Mouse (Mus musculus) myocyte (in vitro differentiated cells): ENCODE data around the gene Spaca7. TPM values are rescaled to one million over a fixed set of nuclear protein-coding genes. Genes with fewer than 3 reads are reported as not detected.

Experiments
- H3K27me3 ChIP-seq: one replicate; pipeline ENCODE4 v1.6.1; 2011; ENCODE audit not compliant: control insufficient read depth, insufficient read depth, insufficient read length
- H3K36me3 ChIP-seq: one replicate; pipeline ENCODE4 v1.6.1; 2011; ENCODE audit not compliant: control insufficient read depth, insufficient read depth
- H3K4me2 ChIP-seq: one replicate; pipeline ENCODE4 v1.6.1; 2011; ENCODE audit warnings: low read depth, control low read depth
- H3K4me3 ChIP-seq: one replicate; pipeline ENCODE4 v1.5.1; 2011; ENCODE audit warnings: mild to moderate bottlenecking, control low read depth, moderate library complexity
- H3K79me2 ChIP-seq: one replicate; pipeline ENCODE4 v1.6.1; 2011; ENCODE audit not compliant: control insufficient read depth, insufficient read depth
- H3ac ChIP-seq: one replicate; pipeline ENCODE4 v1.6.1; 2011; ENCODE audit not compliant: control insufficient read depth, insufficient read length
- CEBPB ChIP-seq: IDR thresholded peaks from 2 replicates; pipeline ENCODE4 v1.6.1; 2011; ENCODE audit warnings: mild to moderate bottlenecking, moderate library complexity; ENCODE audit not compliant: poor library complexity, insufficient read depth, severe bottlenecking
- E2F4 ChIP-seq: IDR thresholded peaks from one replicate; pipeline ENCODE4 v1.6.1; 2011; ENCODE audit warnings: mild to moderate bottlenecking, control low read depth, moderate library complexity; ENCODE audit not compliant: insufficient read depth
- MAX ChIP-seq: IDR thresholded peaks from one replicate; pipeline ENCODE4 v1.6.1; 2011; ENCODE audit warnings: low read depth, mild to moderate bottlenecking, control low read depth
- MYOD1 ChIP-seq, 3 experiments: IDR thresholded peaks; one replicate each; pipeline ENCODE4 v1.6.1; 2011; ENCODE audit warnings: control low read depth in 2 of 3, low read depth in 2 of 3, mild to moderate bottlenecking in 2 of 3, moderate library complexity in 1 of 3; ENCODE audit not compliant: insufficient read length in 2 of 3, control insufficient read depth in 1 of 3
- MYOG ChIP-seq, 3 experiments: IDR thresholded peaks; one replicate each; pipeline ENCODE4 v1.6.1; 2011; ENCODE audit warnings: control low read depth in 2 of 3, low read depth in 2 of 3, mild to moderate bottlenecking in 2 of 3; ENCODE audit not compliant: insufficient read length in 2 of 3, control insufficient read depth in 1 of 3, insufficient read depth in 1 of 3
- POLR2A ChIP-seq: IDR thresholded peaks from one replicate; pipeline ENCODE4 v1.6.1; 2011; ENCODE audit warnings: low read depth, mild to moderate bottlenecking, control low read depth, moderate library complexity; ENCODE audit not compliant: insufficient read length
- POLR2AphosphoS2 ChIP-seq: IDR thresholded peaks from one replicate; pipeline ENCODE4 v1.6.1; 2011; ENCODE audit warnings: low read depth, control low read depth; ENCODE audit not compliant: insufficient read length
- REST ChIP-seq: IDR thresholded peaks from one replicate; pipeline ENCODE4 v1.6.1; 2011; ENCODE audit warnings: mild to moderate bottlenecking, control low read depth, moderate library complexity; ENCODE audit not compliant: insufficient read depth, insufficient read length
- SRF ChIP-seq: IDR thresholded peaks from one replicate; pipeline ENCODE4 v1.6.1; 2011; ENCODE audit warnings: low read depth; ENCODE audit not compliant: control insufficient read depth, insufficient read length
- TCF12 ChIP-seq: IDR thresholded peaks from one replicate; pipeline ENCODE4 v1.6.1; 2011; ENCODE audit warnings: mild to moderate bottlenecking, control low read depth; ENCODE audit not compliant: poor library complexity, insufficient read depth, severe bottlenecking
- TCF3 ChIP-seq: IDR thresholded peaks from one replicate; pipeline ENCODE4 v1.6.1; 2011; ENCODE audit warnings: low read depth, control low read depth; ENCODE audit not compliant: insufficient read length
- USF1 ChIP-seq: IDR thresholded peaks from one replicate; pipeline ENCODE4 v1.6.1; 2011; ENCODE audit warnings: low read depth, mild to moderate bottlenecking, control low read depth, moderate library complexity
- polyA plus RNA-seq: library from polyadenylated mRNA; unstranded; fragments of >200 nt; fragmentation: generic; extraction: Trizol; gene quantifications from one replicate; pipeline ENCODE4 v1.2.1, GENCODE M21; 2012; ENCODE audit warnings: missing spikeins

Spaca7 gene
- polyA plus RNA-seq, 1 experiment = not detected

- H3K27me3 ChIP-seq = no peaks in the 10 kb centered on the region
- no peak overlapping the region for H3ac ChIP-seq
- no peak overlapping the region for H3K4me3 ChIP-seq
Measured at GRCm38 (mm10) chr8:12536306-12536705, 36.5 kb upstream of the Spaca7 start.

GRCm38 (mm10) chr8:12545236-12545635 is 27.6 kb upstream of the Spaca7 start:
- Histone ChIP-seq H3K27me3 (peaks cover 35% of the 10 kb centered on the region), H3ac (no peak overlapping the region), H3K4me3 (no peak overlapping the region), H3K36me3 (no peaks in the 10 kb centered on the region), H3K79me2 (no peaks in the 10 kb centered on the region), H3K4me2 (no peak overlapping the region)
- TF ChIP-seq POLR2A (no peak), POLR2AphosphoS2 (no peak), TCF3 (no peak), USF1 (no peak), MYOG (IDR thresholded peaks at IDR 0.05; ENCODE audit: control insufficient read depth in 1 of 3, insufficient read depth in 1 of 3, insufficient read length in 2 of 3, low read depth in 2 of 3) (no peak), MAX (no peak), CEBPB (no peak), SRF (no peak), REST (no peak)

More at GRCm38 (mm10) chr8:12536306-12536705, 36.5 kb upstream of the Spaca7 start:
- TF ChIP-seq MAX = no peak
- TF ChIP-seq TCF3 = no peak
- no peak for TF ChIP-seq CEBPB
- TF ChIP-seq REST = no peak
- no peak for TF ChIP-seq TCF12
- TF ChIP-seq POLR2AphosphoS2 = no peak
- no peaks in the 10 kb centered on the region for H3K36me3 ChIP-seq
- H3K79me2 ChIP-seq = no peaks in the 10 kb centered on the region
- no peak overlapping the region for H3K4me2 ChIP-seq

GRCm38 (mm10) chr8:12545671-12546070 is 27.2 kb upstream of the Spaca7 start:
- H3K27me3 ChIP-seq = peaks cover 35% of the 10 kb centered on the region
- no peaks in the 10 kb centered on the region for H3K79me2 ChIP-seq
- H3K4me3 ChIP-seq = no peak overlapping the region
- TF ChIP-seq TCF12 (no peak), POLR2AphosphoS2 (no peak), MAX (no peak), POLR2A (no peak), E2F4 (no peak), CEBPB (no peak), SRF (no peak), REST (no peak), MYOG (IDR thresholded peaks at IDR 0.05; ENCODE audit: control insufficient read depth in 1 of 3, insufficient read depth in 1 of 3, insufficient read length in 2 of 3, low read depth in 2 of 3) (no peak), MYOD1 (IDR thresholded peaks at IDR 0.05; ENCODE audit: control insufficient read depth in 1 of 3, insufficient read length in 2 of 3, low read depth in 2 of 3) (no peak), USF1 (no peak), TCF3 (no peak)
- H3ac ChIP-seq = no peak overlapping the region
- H3K4me2 ChIP-seq = no peak overlapping the region
- no peaks in the 10 kb centered on the region for H3K36me3 ChIP-seq

GRCm38 (mm10) chr8:12547466-12548220 is 25.2 kb upstream of the Spaca7 start:
- Histone ChIP-seq H3K4me2 (no peak overlapping the region), H3K79me2 (no peaks in the 10 kb centered on the region), H3K27me3 (peaks cover 22% of the 10 kb centered on the region), H3K36me3 (no peaks in the 10 kb centered on the region), H3ac (no peak overlapping the region), H3K4me3 (no peak overlapping the region)
- TF ChIP-seq E2F4 = no peak
- no peak for TF ChIP-seq REST
- no peak for TF ChIP-seq POLR2A
- TF ChIP-seq SRF = no peak
- no peak for TF ChIP-seq POLR2AphosphoS2
- TF ChIP-seq MAX = no peak
- TF ChIP-seq CEBPB = no peak
- TF ChIP-seq MYOD1 (IDR thresholded peaks at IDR 0.05; ENCODE audit: control insufficient read depth in 1 of 3, insufficient read length in 2 of 3, low read depth in 2 of 3) = no peak
- no peak for TF ChIP-seq TCF12
- no peak for TF ChIP-seq USF1
- no peak for TF ChIP-seq MYOG (IDR thresholded peaks at IDR 0.05; ENCODE audit: control insufficient read depth in 1 of 3, insufficient read depth in 1 of 3, insufficient read length in 2 of 3, low read depth in 2 of 3)
- no peak for TF ChIP-seq TCF3
